Mouse (Mus musculus): ENCODE results near the gene Lbx1. TPM values are rescaled to one million over a fixed set of nuclear protein-coding genes. Genes with fewer than 3 reads are reported as not detected.
A peak's percentile ranks its signal among the peaks of the same experiment; 100 is the strongest.

The Lbx1 gene
- polyA plus RNA-seq, 1 experiment from 2014 or later, result 0.27 TPM

GRCm38 (mm10) chr19:45242348-45243263 lies 7.0 kb upstream of the Lbx1 start:
- WGBS, result under 1% methylated on average over 23 of the region's 23 CpGs
- Histone ChIP-seq H3K36me3 (no peaks in the 10 kb centered on the region), H3K4me2 (peak overlapping the region; percentile 7; the same call in 1 of the 2 replicates), H3K9me3 (no peaks in the 10 kb centered on the region), H3K4me3 (0 out of 2 replicates have a peak overlapping the region, but pooled peaks have one; percentile 4), H3K27me3 (peaks cover 96% of the 10 kb centered on the region), H3K27ac (no peak overlapping the region), H3K9ac (no peak overlapping the region), H3K4me1 (peaks cover 13% of the 10 kb centered on the region)
- ATAC-seq (ENCODE audit: insufficient number of reproducible peaks, insufficient read depth, low FRiP score, low TSS enrichment, low read depth), result no peak

GRCm38 (mm10) chr19:45242017-45242347 lies 6.4 kb upstream of the Lbx1 start:
- peaks cover 13% of the 10 kb centered on the region for H3K4me1 ChIP-seq
- WGBS, result 9% methylated on average over 4 of the region's 4 CpGs
- H3K9me3 ChIP-seq, result no peaks in the 10 kb centered on the region
- no peak overlapping the region for H3K9ac ChIP-seq
- H3K4me2 ChIP-seq, result no peak overlapping the region; the same call in 1 of the 2 replicates
- H3K27ac ChIP-seq, result no peak overlapping the region
- H3K27me3 ChIP-seq, result peaks cover 99% of the 10 kb centered on the region
- no peaks in the 10 kb centered on the region for H3K36me3 ChIP-seq
- ATAC-seq (ENCODE audit: insufficient number of reproducible peaks, insufficient read depth, low FRiP score, low TSS enrichment, low read depth), result no peak
- H3K4me3 ChIP-seq, result no peak overlapping the region

- H3K4me3 ChIP-seq, result no peak overlapping the region
- peaks cover 29% of the 10 kb centered on the region for H3K4me1 ChIP-seq
- ATAC-seq (ENCODE audit: insufficient number of reproducible peaks, insufficient read depth, low FRiP score, low TSS enrichment, low read depth), result no peak
- no peaks in the 10 kb centered on the region for H3K36me3 ChIP-seq
- peaks cover 99% of the 10 kb centered on the region for H3K27me3 ChIP-seq
- 0% methylated on average over 2 of the region's 2 CpGs for WGBS
- H3K4me2 ChIP-seq, result no peak overlapping the region
- no peak overlapping the region for H3K27ac ChIP-seq
- H3K9ac ChIP-seq, result no peak overlapping the region
- no peaks in the 10 kb centered on the region for H3K9me3 ChIP-seq
Observed at GRCm38 (mm10) chr19:45240026-45240425, 4.4 kb upstream of the Lbx1 start.

GRCm38 (mm10) chr19:45239191-45239590 lies 3.6 kb upstream of the Lbx1 start:
- H3K4me1 ChIP-seq, result peaks cover 34% of the 10 kb centered on the region
- no peak overlapping the region for H3K4me3 ChIP-seq
- ATAC-seq (ENCODE audit: insufficient number of reproducible peaks, insufficient read depth, low FRiP score, low TSS enrichment, low read depth), result no peak
- H3K9ac ChIP-seq, result no peak overlapping the region
- 12% methylated on average over 1 of the region's 1 CpGs for WGBS
- H3K36me3 ChIP-seq, result no peaks in the 10 kb centered on the region
- no peaks in the 10 kb centered on the region for H3K9me3 ChIP-seq
- H3K27ac ChIP-seq, result no peak overlapping the region
- H3K27me3 ChIP-seq, result peaks cover 99% of the 10 kb centered on the region
- no peak overlapping the region for H3K4me2 ChIP-seq

GRCm38 (mm10) chr19:45237665-45238209 lies 2.1 kb upstream of the Lbx1 start:
- H3K4me1 ChIP-seq, result peaks cover 32% of the 10 kb centered on the region

GRCm38 (mm10) chr19:45237099-45237498 lies 1.5 kb upstream of the Lbx1 start:
- no peak overlapping the region for H3K4me3 ChIP-seq
- peaks cover 99% of the 10 kb centered on the region for H3K27me3 ChIP-seq
- peaks cover 25% of the 10 kb centered on the region for H3K4me1 ChIP-seq
- ATAC-seq (ENCODE audit: insufficient number of reproducible peaks, insufficient read depth, low FRiP score, low TSS enrichment, low read depth), result no peak
- H3K9ac ChIP-seq, result no peak overlapping the region
- no peaks in the 10 kb centered on the region for H3K9me3 ChIP-seq
- H3K36me3 ChIP-seq, result no peaks in the 10 kb centered on the region
- H3K4me2 ChIP-seq, result peak overlapping the region; percentile 61; the same call in 1 of the 2 replicates
- under 1% methylated on average over 8 of the region's 8 CpGs for WGBS
- H3K27ac ChIP-seq, result no peak overlapping the region

More at GRCm38 (mm10) chr19:45237665-45238209, 2.1 kb upstream of the Lbx1 start:
- 8% methylated on average over 3 of the region's 3 CpGs for WGBS
- no peak for ATAC-seq (ENCODE audit: insufficient number of reproducible peaks, insufficient read depth, low FRiP score, low TSS enrichment, low read depth)
- Histone ChIP-seq H3K27me3 (peaks cover 99% of the 10 kb centered on the region), H3K4me3 (no peak overlapping the region), H3K27ac (no peak overlapping the region), H3K9me3 (no peaks in the 10 kb centered on the region), H3K9ac (no peak overlapping the region), H3K36me3 (no peaks in the 10 kb centered on the region), H3K4me2 (no peak overlapping the region)

GRCm38 (mm10) chr19:45236363-45236942 lies 841 bp upstream of the Lbx1 start:
- Histone ChIP-seq H3K27ac (no peak overlapping the region), H3K27me3 (peaks cover 99% of the 10 kb centered on the region), H3K4me1 (peaks cover 31% of the 10 kb centered on the region), H3K4me3 (peak overlapping the region; percentile 37), H3K9me3 (no peaks in the 10 kb centered on the region), H3K4me2 (peak overlapping the region; percentile 61), H3K36me3 (no peaks in the 10 kb centered on the region), H3K9ac (peak overlapping the region; percentile 12; the same call in 1 of the 2 replicates)
- WGBS, result under 1% methylated on average over 39 of the region's 39 CpGs
- 0 out of 2 replicates have a peak, but pooled peaks have one; percentile 45 for ATAC-seq (ENCODE audit: insufficient number of reproducible peaks, insufficient read depth, low FRiP score, low TSS enrichment, low read depth)

- Histone ChIP-seq H3K27ac (no peak overlapping the region), H3K36me3 (no peaks in the 10 kb centered on the region), H3K27me3 (peaks cover 99% of the 10 kb centered on the region), H3K4me1 (peaks cover 38% of the 10 kb centered on the region), H3K9me3 (no peaks in the 10 kb centered on the region), H3K4me3 (peak overlapping the region; percentile 37), H3K4me2 (peak overlapping the region; percentile 61), H3K9ac (no peak overlapping the region)
- ATAC-seq (ENCODE audit: insufficient number of reproducible peaks, insufficient read depth, low FRiP score, low TSS enrichment, low read depth), result no peak
- 0% methylated on average over 38 of the region's 53 CpGs for WGBS
Observed at GRCm38 (mm10) chr19:45235331-45235741, 276 bp downstream of the Lbx1 start.

- WGBS, result under 1% methylated on average over 42 of the region's 42 CpGs
- Histone ChIP-seq H3K27me3 (peaks cover 100% of the 10 kb centered on the region), H3K4me1 (peaks cover 38% of the 10 kb centered on the region), H3K4me3 (peak overlapping the region; percentile 37), H3K27ac (no peak overlapping the region), H3K4me2 (peak overlapping the region; percentile 61), H3K9me3 (no peaks in the 10 kb centered on the region), H3K36me3 (no peaks in the 10 kb centered on the region), H3K9ac (no peak overlapping the region)
- ATAC-seq (ENCODE audit: insufficient number of reproducible peaks, insufficient read depth, low FRiP score, low TSS enrichment, low read depth), result no peak
Observed at GRCm38 (mm10) chr19:45234771-45235231, 811 bp downstream of the Lbx1 start.

GRCm38 (mm10) chr19:45234191-45234770 lies 1.3 kb downstream of the Lbx1 start:
- ATAC-seq (ENCODE audit: insufficient number of reproducible peaks, insufficient read depth, low FRiP score, low TSS enrichment, low read depth), result no peak
- WGBS, result 2% methylated on average over 22 of the region's 22 CpGs
- H3K27ac ChIP-seq, result no peak overlapping the region

GRCm38 (mm10) chr19:45233496-45234127 lies 2.0 kb downstream of the Lbx1 start:
- Histone ChIP-seq H3K4me1 (peaks cover 44% of the 10 kb centered on the region), H3K9ac (no peak overlapping the region), H3K9me3 (no peaks in the 10 kb centered on the region), H3K4me3 (peak overlapping the region; percentile 9), H3K27me3 (peaks cover 100% of the 10 kb centered on the region), H3K27ac (no peak overlapping the region), H3K36me3 (no peaks in the 10 kb centered on the region), H3K4me2 (peak overlapping the region; percentile 20; the same call in 1 of the 2 replicates)
- WGBS, result under 1% methylated on average over 60 of the region's 60 CpGs
- no peak for ATAC-seq (ENCODE audit: insufficient number of reproducible peaks, insufficient read depth, low FRiP score, low TSS enrichment, low read depth)

More at GRCm38 (mm10) chr19:45234191-45234770, 1.3 kb downstream of the Lbx1 start:
- peak overlapping the region; percentile 37; the same call in 1 of the 2 replicates for H3K4me3 ChIP-seq
- no peak overlapping the region for H3K4me2 ChIP-seq
- H3K4me1 ChIP-seq, result peaks cover 43% of the 10 kb centered on the region
- H3K9ac ChIP-seq, result no peak overlapping the region
- no peaks in the 10 kb centered on the region for H3K36me3 ChIP-seq
- peaks cover 100% of the 10 kb centered on the region for H3K27me3 ChIP-seq
- H3K9me3 ChIP-seq, result no peaks in the 10 kb centered on the region
